Mouse (Mus musculus): ENCODE measurements at regions not wholly inside any gene's neighbourhood (a gene's known extent, or its start where the extent isn't known, plus 50 kb on each side); places are given as distances from the start of the nearest gene placed in this dataset.
A peak's percentile ranks its signal among the peaks of the same experiment; 100 is the strongest.

DNA sequence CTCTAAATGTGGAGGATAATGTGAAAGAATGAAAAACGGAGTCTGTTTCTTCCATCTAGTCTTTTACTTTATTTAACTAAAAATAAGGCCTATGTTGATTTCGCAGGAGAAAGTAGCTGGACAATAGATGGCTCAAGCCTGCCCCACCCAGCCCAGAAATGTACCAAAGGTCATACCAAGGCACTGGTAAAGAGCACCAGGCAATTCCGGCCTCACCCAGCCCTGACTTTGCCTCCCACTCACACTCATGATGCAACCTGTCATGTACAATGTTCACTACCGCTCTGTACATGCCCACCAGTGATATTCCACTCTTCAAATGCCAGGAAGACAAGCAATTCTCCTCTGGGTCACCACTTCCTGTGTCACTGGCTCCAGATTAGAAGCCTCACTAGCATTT, 564.9 kb downstream of the Insc start:
- no peak for DNase-seq

DNA sequence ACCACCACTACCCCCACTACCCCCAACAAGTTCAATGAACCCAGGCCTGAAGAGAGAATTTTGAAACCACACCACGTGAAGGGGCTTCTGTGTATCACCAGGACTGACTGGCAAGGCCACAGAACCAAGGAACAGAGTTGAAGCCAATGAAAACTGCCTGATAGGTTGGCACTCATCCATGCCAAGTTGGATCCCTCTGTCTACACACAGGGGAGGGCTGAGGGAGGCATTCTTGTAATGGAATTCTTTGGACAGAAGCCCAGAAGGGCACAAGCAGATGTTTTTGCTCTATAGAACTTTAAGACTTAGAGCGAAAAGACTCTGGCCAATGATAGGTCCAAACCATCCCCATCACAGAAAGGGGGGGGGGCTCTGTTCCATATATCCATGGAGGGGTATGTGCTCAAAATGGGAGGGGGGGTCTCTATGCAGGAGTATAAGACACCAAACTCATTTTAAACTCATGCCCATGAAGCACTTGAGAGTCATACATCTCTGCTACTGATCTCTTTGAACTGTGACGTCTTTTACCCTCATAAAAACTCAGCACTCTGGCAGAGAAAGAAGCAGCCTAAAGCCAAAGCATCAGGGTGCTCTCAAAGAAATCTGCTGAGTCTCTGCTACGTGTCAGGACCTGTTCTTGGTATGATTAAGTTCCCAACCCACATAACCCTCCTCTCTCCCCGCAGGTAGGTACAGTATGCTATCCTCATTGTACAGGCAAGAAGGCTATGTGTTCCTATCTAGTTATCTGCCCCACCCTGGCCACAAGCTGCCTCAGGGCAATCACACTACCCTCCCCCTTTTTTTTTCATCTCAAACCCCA, 567.1 kb downstream of the Insc start:
- DNase-seq = no peak

DNA sequence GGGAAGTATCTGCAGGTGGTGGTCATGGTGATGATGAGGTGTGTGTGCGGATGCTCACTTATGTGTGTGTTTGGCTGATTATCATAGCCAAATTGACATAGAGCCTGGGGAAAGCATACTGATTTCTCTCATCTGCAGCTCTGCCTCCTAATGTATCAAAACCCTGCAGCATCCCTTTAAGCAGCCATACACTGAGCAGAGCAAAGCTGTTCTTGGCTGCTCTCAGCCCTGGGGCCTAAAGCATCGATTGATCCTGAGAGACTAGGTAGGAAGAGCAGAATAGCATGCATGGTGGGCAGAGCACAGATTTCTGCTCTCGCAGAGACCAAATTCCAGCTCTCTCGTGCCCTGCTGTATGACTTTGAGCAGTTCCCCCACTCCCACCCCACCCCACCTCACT, 576.0 kb downstream of the Insc start:
- no peak for DNase-seq

DNA sequence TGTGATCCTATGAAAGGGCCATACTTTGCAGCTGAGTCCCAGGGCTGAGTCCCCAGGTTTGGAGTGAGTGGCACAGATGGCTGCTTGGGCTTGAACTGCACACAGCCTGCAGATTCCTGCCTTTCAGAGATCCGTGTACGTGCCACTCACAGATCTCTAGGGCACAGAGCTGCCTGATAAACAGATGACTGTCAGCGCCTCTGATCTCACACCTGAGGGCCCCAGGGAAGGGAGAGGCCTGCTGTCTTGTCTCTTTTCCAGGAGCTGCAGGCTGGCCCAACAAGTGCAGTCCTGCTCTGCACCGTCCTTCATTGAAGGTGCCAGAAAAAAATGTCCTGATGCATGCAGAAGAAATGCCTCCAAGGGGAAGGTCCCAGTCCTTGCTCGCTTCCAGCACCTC, 579.5 kb downstream of the Insc start:
- DNase-seq = no peak

DNA sequence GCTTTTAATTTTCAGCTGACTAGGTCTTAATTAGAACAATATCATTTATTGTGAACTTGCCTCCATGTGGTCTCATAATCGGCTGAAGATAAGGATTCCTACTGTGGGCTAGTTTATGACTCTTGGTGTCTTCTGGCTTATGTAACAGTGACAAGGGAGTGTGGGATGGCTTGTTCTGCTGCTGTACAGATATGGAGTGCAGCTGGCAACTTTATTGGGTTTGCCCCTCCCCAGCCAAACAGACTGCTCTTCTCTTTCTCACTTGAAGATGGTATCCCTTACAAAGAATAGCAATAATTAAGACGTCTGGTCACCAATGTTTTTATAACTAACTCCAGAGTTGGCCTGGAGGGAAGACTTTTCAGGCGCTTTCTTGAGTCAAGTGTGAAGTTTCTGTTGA, 584.8 kb downstream of the Insc start:
- no peak for DNase-seq

DNA sequence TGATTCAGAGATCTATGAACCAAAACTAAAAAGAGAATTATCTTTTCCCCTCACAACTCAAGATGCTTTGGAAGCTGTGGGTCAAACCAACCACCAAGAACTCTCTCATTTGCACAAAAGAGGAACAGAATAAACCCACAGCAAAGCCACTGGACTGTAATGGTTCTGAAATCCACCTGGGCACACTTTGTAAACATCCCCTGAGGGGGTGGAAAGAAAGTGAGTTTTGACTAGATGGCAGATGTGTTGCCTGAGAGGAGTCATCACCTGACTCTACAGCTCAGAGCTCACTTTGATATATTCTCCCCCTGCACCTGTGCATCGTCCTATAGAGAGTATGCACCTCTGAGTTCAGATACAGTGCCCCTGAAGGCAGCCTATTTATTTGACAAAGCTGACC, 588.2 kb downstream of the Insc start:
- DNase-seq = no peak

DNA sequence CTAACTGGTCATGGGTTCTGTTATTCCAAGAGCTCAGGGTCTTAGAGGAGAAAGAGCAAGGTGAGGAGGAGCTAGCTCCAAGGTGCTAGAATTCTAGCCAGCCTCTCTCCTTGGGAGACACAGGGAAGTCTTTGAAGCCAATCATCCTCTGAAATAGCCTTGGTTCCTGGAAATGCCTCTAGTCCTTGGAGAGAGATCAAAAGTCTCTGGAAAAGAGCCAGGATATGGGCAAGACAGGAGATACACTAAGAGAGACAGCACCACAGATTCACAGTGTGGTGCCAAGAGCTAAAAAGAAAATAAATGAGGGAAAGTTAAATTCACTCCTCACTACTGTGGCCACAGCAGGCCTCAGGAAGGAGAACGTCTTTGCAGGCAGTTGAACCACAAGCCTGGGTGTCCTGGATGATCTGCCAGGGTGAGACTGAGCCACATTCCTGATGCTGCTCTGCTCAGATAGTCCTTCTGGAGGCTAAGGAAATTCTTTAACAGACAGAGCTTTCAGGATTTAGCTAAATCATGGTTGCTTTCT, 589.6 kb downstream of the Insc start:
- DNase-seq = no peak

DNA sequence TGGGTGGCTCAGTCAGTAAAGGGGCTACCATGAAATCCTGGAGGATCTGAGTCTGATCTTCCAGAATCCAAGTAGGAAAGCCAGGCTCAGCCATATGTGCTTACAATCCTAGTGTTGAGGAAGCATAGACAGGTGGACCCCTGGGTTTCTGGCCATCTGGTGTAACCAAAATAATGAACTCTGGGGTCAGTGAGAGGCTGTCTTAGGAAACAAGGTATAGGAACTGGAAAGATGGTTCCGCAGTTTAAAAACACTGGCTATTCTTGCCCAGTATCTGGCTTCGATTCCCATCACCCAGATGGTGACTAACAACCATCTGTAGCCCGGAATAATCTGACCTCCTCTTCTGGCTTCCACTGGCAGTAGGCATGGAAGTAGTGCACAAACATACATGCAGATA, 591.6 kb downstream of the Insc start:
- no peak for DNase-seq

DNA sequence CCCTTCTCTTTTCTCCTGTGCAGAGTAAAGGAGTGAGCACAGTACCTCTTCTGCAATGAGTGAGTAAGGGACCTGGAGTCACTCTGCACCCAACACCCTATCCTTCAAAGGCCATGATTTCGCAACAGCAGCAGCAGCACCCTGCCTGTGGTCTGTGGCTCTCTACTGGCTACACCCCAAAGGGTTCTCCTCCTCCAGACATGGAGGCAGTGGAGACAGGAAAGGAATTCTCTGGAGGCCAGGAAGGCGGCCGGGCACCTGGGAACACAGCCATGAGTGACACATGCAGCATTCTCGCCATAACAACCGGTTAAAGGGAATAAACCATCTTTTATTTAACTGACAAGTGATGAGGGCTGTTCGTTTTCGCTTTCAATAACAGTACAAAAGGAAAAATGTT, 596.7 kb downstream of the Insc start:
- no peak for DNase-seq

DNA sequence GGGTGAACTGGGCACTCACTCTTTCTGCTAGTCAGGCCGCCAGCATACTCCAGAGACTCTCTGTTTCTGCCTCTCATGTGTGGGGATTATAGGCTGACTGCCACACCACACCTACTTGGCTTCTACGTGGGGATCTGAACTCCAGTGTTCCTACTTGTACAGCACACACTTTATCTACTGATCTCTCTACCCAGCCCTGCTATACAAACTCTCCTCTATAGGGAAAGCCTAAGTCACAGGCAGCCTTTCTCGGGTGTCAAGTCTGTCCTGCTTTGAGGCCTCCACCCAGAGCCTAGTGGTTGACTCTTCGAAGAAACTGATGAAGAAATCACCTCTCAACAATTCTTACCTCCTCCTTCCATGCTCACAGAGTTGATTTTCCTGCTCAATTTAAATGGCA, 597.5 kb downstream of the Insc start:
- DNase-seq = no peak

DNA sequence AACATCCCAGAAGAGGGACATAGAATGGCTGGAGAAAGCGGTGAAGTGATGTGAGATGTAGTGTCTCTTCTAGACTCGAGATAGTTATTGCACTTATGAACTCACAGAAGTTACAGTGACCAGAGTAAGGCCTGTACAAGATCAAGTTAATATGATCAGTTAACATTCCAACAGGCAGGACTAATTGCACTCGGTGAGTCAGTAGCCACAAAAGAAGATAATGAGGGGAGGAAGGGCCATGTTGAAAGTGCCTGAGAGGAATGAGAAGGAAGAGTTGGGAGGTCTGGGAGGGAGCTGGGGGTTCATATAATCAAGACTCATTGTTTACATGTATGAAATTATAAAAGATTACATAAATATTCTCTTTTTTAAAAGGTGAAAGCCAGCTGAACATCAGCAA, 602.3 kb downstream of the Insc start:
- DNase-seq = no peak

DNA sequence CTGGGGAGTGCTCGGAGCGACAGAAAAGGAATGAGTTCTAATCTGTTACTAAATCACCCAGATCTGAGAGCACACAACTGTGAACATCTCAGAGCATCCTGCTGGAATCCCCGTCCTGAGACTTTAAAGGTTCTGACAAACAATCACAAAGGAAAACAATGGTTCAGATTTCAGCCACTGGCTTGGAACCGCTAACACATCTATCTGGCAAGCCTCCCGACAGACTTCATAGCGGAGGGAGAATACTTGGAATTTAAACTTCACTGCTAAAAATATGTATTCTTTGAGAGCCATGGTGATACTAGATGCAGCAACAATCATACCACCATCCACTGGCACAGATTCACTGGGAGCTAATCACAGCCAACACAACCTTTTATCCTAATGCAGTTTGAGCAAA, 615.2 kb downstream of the Insc start:
- DNase-seq = no peak

DNA sequence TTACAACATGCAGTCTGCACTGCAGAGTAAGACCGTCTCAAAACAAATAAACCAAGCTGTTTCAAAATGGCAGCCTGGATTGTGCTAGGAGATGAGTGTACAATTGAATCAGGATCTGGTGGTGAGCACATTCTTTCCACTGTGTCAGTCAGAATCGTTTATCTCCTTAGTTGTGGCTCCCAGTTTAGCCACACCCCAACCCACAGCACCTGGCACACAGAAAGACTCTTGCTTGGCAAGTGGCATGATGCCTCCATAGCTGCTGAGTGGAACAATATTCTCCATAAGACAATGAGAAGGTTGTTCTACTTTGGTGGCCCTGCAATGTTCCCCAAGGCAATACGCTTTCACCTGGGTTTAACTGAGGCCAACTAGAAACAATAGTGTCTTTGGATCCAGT, 616.6 kb downstream of the Insc start:
- no peak for DNase-seq

DNA sequence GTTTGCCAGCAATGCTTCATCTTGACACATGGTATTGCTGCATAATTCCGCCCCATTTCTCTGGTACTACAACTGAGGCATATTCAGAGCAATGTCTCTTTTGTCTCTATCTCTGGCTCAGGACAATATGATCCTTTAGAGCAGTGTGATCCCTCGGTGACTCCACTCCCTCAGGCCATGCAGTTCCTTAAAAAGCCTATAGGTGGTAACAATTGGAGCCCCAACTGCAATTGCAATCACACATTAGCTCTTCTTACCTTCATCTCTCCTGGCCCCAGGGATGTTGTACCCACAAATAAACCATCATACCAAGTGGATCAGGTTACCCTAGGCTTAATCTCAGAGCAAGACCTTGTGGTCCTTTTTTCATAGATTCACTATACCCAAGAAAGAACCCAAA, 618.6 kb downstream of the Insc start:
- DNase-seq = no peak

DNA sequence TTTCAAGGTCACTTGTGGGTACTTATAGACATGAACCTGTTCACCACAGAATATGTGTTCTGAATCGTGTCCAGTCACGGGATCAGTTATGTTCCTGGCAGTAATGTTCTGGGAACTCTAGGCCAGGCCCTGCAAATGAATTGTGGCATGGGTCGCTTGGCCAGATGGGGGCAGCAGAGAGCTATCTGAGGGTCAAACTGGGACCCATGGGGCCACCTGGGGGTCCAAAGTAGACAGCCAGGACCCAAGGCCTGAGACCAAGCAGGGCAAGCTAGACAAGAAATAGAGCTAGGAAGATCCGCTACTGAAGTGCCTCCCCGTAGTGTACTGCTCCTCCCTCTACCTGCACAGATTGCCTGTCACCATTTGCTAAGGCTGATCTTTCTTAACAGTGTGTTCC, 623.4 kb downstream of the Insc start:
- DNase-seq = no peak

DNA sequence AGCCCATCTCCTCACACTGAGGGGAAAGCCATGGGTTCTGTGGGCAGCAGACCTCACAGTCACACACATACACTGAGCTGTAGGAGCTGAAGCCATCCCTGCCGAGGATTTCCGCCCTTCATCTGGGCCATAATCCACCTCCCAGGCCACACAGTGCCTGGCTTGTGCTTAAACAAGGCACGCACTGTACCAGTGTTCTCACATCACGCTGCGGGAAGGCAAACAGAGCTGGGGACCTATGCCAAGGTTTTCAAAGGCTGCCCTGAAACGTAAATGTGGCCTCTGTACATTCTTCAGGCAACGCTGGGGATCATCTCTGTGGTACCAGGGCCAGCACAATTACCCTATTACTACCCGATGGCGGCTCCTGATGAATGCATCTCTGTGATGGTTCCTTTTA, 627.6 kb downstream of the Insc start:
- DNase-seq = peak; percentile 42

DNA sequence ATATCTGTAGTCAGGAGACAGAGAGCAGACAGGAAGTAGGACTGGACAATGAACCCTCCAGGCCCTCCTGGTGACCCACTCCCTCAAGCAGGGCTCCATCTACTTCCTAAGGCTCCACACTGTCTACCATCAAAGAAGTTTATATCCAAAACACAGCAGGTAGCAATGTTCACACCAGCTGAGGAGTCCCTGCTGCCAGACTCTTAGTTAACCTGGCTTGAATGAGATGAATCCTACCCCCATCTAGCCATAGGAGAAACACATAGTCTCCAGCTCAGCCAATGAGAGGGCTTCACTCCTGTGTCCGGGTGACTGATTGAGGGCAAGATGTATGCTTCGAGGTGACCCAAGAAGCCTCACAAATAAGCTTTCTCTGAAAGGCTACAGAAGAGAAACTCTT, 629.4 kb downstream of the Insc start:
- DNase-seq = no peak

DNA sequence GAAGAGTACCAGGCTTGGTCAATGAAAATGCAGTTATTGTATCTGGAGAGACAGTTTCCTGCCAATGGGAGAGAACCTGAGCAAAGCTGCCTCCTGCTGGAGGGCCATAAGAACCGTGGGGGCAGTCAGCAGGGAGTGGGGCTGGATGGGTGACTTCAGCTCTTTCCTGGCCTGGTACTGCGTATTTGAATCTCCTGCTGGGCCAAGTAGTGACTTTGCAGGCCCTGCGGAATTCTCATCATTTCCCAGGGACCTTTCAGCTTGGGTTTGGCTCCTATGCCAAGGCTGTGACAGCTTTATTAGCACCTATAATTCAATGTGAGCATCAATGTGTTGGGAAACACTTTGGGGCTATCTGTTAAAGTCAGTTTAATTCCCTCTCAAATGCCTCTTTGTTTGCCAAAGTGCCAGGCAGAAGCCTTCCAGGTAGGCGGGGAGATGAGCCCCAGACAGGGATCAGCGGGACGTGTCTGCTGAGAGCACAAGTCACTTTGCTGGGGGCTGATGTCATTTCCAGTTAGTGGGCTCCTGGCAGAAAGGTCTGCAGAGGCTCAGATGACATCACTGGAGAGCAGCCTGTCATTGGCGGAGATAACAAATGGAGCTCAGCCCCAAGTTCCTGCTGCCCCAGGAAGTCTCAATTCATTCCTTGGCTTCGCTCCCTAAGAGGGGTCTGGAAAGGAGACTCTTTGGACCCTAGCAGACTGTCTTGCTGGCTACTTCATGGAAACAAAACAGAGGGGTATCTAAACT, 630.5 kb downstream of the Insc start:
- DNase-seq = no peak

DNA sequence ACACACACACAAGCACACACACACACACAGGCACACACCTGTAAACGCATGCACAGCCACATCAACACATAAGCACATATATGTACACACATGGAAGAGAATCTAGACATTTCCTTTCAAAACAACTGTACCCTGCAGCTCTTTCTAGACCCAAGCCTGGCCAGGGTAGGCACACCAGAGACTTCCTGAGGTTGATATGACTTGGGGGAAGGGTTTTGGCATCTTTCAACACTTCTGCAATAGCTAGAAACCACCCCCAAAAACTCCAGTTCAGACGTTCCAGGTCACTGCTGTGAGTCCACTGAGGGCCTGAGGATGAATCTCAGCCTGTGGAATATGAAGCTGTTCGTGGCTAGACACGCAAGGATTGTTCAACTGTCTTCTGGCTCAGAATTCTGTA, 632.6 kb downstream of the Insc start:
- DNase-seq = no peak

DNA sequence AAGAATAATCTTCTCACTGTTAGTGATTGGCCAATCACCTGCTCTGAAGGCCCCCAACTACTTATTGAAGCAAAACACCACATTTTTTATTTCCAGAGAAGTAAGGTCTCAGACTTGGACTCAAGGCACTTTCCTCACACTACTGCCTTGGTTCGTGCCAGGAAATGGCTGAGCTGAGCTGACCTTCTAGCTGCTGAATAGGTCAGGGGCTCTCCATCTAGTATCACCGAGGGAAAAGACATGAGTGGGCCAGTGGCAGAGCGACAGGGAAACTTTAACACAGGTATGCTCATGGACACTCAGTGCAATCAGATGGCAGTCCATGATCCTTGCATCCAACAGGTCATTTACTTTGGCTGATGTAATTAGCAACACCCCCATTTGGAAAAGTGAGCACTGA, 635.3 kb downstream of the Insc start:
- no peak for DNase-seq

DNA sequence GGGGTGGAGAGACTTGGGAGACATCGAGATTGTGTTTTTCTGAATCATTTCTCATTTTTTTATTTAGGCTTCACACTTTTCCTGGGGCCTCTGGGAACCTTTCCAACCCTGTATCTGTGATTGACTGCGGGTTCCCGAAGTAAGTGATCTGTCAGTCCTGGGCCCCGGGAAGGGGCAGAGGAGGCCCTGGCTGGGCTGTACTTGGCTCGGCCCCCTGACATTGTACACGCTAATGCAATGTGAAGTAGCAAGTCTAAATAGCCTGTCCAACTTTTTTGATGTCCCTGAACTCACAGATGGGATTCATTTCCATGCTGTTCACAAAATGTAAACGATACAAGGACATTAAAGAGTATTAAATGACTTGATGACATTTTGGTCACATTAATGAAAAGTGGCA, 636.1 kb downstream of the Insc start:
- no peak for DNase-seq

DNA sequence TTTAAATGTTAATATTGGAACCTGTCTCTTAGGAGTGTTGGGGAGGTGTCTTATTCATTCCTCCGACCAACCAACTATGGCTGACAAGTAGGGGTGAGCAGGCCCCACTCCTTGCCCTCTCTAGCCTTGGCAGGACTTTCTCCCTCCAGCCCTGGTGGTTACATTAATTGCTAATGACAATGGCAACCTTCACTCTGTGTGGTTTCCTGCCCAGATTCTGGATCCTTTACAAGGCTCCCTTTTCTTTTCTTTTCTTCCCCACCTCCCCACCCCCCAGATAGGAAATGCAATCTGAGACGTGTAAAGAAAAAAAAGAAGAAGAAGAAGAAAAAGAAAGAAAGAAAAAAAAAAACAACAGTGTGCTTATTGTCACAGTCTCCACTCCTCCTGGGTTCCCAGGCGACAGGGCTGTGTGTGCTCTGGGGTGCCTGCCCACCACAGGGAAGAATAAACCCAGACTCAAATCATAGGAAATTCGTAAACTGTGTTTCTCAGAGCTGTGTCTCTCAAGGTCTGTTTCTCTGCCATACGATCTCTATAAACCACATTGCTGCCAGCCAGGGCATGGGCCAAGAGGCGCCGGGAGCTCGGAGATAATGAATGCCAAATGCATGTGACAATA, 637.6 kb downstream of the Insc start:
- no peak for DNase-seq

DNA sequence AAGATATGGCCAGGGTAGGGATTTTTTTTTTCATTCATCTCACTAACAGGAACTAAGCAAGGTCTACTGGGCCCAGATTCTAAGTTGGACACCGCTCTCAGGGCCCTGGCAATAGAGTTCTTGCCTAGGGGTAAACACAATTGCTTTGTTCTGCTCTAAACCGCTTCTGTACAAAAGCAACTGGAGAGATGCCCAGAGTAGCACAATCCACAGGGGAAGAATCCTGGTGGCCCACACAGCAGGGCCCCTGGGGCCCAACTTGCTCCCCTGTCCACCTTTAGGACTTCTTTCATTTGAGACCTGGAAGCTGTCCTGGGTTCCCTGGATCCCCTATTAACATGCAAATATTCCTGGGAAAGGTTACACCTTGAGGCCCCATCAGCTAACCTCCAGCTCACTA, 639.4 kb downstream of the Insc start:
- peak; percentile 27 for DNase-seq

DNA sequence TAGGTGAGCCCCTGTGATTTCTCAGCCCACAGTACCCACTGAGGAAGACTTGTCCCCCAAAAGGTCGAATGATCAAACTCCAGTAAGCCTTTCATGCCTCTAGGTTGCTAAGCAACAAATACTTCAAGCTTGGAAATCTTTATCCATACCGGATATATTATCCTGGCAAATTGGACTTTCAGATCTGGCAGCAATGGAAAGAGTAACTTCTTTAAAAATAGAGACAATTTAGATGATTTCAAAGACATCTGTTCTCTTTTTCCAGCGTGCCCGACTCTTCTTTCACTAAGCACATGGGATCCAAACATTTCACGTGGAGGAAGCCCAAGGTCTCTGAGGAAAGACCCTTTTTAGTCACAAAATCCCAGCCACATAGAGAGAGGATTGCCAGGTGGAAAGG, 645.4 kb downstream of the Insc start:
- DNase-seq = no peak
